In genomic region chr1:185236530-185236929, GRCm38 (mm10) we compare ENCODE assay signal across 10 mouse cellular contexts. TPM values are rescaled to one million over a fixed set of nuclear protein-coding genes. Genes with fewer than 3 reads are reported as not detected.
DNase-seq lines count a peak whose midpoint lies in the region; ATAC-seq and TF ChIP-seq lines count a peak whose summit lies in the region.
"Had no signal": no experiment of that assay in that cellular context is flagged by ENCODE, and none has a peak within 500 bp of the region (broad histone marks: within the 10 kb centered on the region; RNA-seq: fewer than 3 reads in every experiment).

No protein-coding gene starts in this region.

- no peak overlapping the region for H3K9ac ChIP-seq in ES-E14 (ENCODE audit: insufficient read depth, low read depth, low read length, poor library complexity, severe bottlenecking)
- no peak overlapping the region for H3K9ac ChIP-seq in liver, embryonic 11.5 days (ENCODE audit: low read depth, low read length)
- no peak overlapping the region for H3K9ac ChIP-seq in hindbrain, embryonic 11.5 days (ENCODE audit: low read depth, low read length)
- no peak overlapping the region for H3K9ac ChIP-seq in hindbrain, embryonic 16.5 days (ENCODE audit: low read depth, low read length)
- H3K9ac ChIP-seq: liver, embryonic 15.5 days had no signal

- H3K4me2 ChIP-seq in liver, embryonic 11.5 days = no peak overlapping the region
- H3K4me2 ChIP-seq in hindbrain, embryonic 11.5 days (replicated peaks; ENCODE audit: low read depth, low read length) = no peak overlapping the region
- H3K4me2 ChIP-seq in hindbrain, embryonic 16.5 days (ENCODE audit: low read length) = no peak overlapping the region
- H3K4me2 ChIP-seq: liver, embryonic 15.5 days had no signal

- no peak overlapping the region for H3K27ac ChIP-seq in ES-E14 (ENCODE audit: insufficient read depth, low read depth, low read length, poor library complexity, severe bottlenecking)
- H3K27ac ChIP-seq in liver, embryonic 11.5 days (ENCODE audit: low read depth, low read length) = no peak overlapping the region
- no peak overlapping the region for H3K27ac ChIP-seq in hindbrain, embryonic 11.5 days (ENCODE audit: low read depth, low read length)
- H3K27ac ChIP-seq in hindbrain, embryonic 16.5 days (ENCODE audit: low read depth, low read length) = no peak overlapping the region
- H3K27ac ChIP-seq: liver, embryonic 15.5 days had no signal

- 88% methylated on average over 4 of the region's 4 CpGs for WGBS in liver, embryonic 11.5 days
- 90% methylated on average over 4 of the region's 4 CpGs for WGBS in hindbrain, embryonic 11.5 days
- 91% methylated on average over 4 of the region's 4 CpGs for WGBS in hindbrain, embryonic 16.5 days

- H3K9me3 ChIP-seq in ES-E14 (ENCODE audit: control insufficient read depth, insufficient read depth, low read depth, low read length) = no peaks in the 10 kb centered on the region
- no peaks in the 10 kb centered on the region for H3K9me3 ChIP-seq in liver, embryonic 11.5 days (ENCODE audit: control insufficient read depth, low read length)
- no peaks in the 10 kb centered on the region for H3K9me3 ChIP-seq in hindbrain, embryonic 11.5 days (ENCODE audit: control insufficient read depth, low read length)
- no peaks in the 10 kb centered on the region for H3K9me3 ChIP-seq in hindbrain, embryonic 16.5 days (ENCODE audit: control insufficient read depth, low read length)
- H3K9me3 ChIP-seq: liver, embryonic 15.5 days had no signal

- in situ Hi-C loops in ES-E14 (cut with MboI; ENCODE audit: low sequenced_read_pairs in 2 of 2, unreplicated experiment in 2 of 2) = no loop called here

- no peaks in the 10 kb centered on the region for H3K4me1 ChIP-seq in ES-E14 (ENCODE audit: control insufficient read depth in 2 of 2, insufficient read depth in 2 of 2, low read length in 2 of 2, poor library complexity in 1 of 2)
- H3K4me1 ChIP-seq in liver, embryonic 11.5 days (replicated peaks; ENCODE audit: control insufficient read depth, insufficient read depth, low read length) = no peaks in the 10 kb centered on the region
- H3K4me1 ChIP-seq in hindbrain, embryonic 11.5 days (replicated peaks; ENCODE audit: control insufficient read depth, insufficient read depth, low read length) = no peaks in the 10 kb centered on the region
- no peaks in the 10 kb centered on the region for H3K4me1 ChIP-seq in hindbrain, embryonic 16.5 days (ENCODE audit: control insufficient read depth, insufficient read depth, low read depth, low read length)
- H3K4me1 ChIP-seq: liver, embryonic 15.5 days had no signal

- peak; percentile 41; the same call in 1 of the 2 replicates for ATAC-seq in liver, embryonic 11.5 days (replicated peaks; ENCODE audit: low FRiP score)
- no peak for ATAC-seq in hindbrain, embryonic 11.5 days (ENCODE audit: low FRiP score)
- no peak for ATAC-seq in hindbrain, embryonic 16.5 days

- no peak overlapping the region for H3K4me3 ChIP-seq in ES-E14 (ENCODE audit: insufficient read depth in 1 of 2, low read depth in 1 of 2, low read length in 2 of 2, poor library complexity in 1 of 2, severe bottlenecking in 1 of 2)
- no peak overlapping the region for H3K4me3 ChIP-seq in liver, embryonic 11.5 days (ENCODE audit: low read depth, low read length)
- no peak overlapping the region for H3K4me3 ChIP-seq in hindbrain, embryonic 11.5 days (ENCODE audit: low read depth, low read length)
- H3K4me3 ChIP-seq in hindbrain, embryonic 16.5 days (ENCODE audit: low read length) = no peak overlapping the region
- H3K4me3 ChIP-seq: liver, embryonic 15.5 days had no signal

- DNase-seq in kidney, postnatal 4 days = peak; percentile 24
- DNase-seq in kidney, adult 11 months = no peak
- peak; percentile 25 for DNase-seq in ES-E14 (ENCODE audit: low read depth, low spot score)
- no peak for DNase-seq in liver, embryonic 11.5 days (ENCODE audit: low spot score)
- DNase-seq in naive thymus-derived CD4-positive, alpha-beta T cell, adult 2 months (ENCODE audit: low read depth) = peak; percentile 18
- DNase-seq in hindbrain, embryonic 11.5 days (ENCODE audit: low spot score) = no peak
- DNase-seq in adrenal gland, postnatal 25 days = no peak
- DNase-seq: kidney, postnatal 25 days had no signal

- H3K36me3 ChIP-seq in ES-E14 (ENCODE audit: control insufficient read depth, insufficient read depth, low read length, poor library complexity, severe bottlenecking) = peaks cover 17% of the 10 kb centered on the region
- H3K36me3 ChIP-seq in liver, embryonic 11.5 days (ENCODE audit: control insufficient read depth, insufficient read depth, low read length) = peaks cover 30% of the 10 kb centered on the region
- H3K36me3 ChIP-seq in hindbrain, embryonic 11.5 days (ENCODE audit: control insufficient read depth, insufficient read depth, low read length) = peaks cover 5% of the 10 kb centered on the region; the same call in 1 of the 2 replicates
- H3K36me3 ChIP-seq in hindbrain, embryonic 16.5 days (ENCODE audit: control insufficient read depth, insufficient read depth, low read length) = peaks cover 27% of the 10 kb centered on the region

- H3K27me3 ChIP-seq in liver, embryonic 11.5 days (replicated peaks; ENCODE audit: control insufficient read depth, insufficient read depth, low read length) = no peaks in the 10 kb centered on the region
- H3K27me3 ChIP-seq in hindbrain, embryonic 11.5 days (ENCODE audit: control insufficient read depth, insufficient read depth, low read length) = no peaks in the 10 kb centered on the region
- H3K27me3 ChIP-seq in hindbrain, embryonic 16.5 days (replicated peaks; ENCODE audit: control insufficient read depth, insufficient read depth, low read length) = no peaks in the 10 kb centered on the region
- H3K27me3 ChIP-seq: liver, embryonic 15.5 days had no signal

TF ChIP-seq in ES-E14, 5 proteins besides CTCF, POLR2A, EP300 and RAD21:
- TF ChIP-seq MAFK (IDR thresholded peaks at IDR 0.05; ENCODE audit: insufficient read depth, low read depth, low read length) (no peak), CHD2 (IDR thresholded peaks at IDR 0.05; ENCODE audit: low read depth, low read length) (no peak), ZNF384 (IDR thresholded peaks at IDR 0.05; ENCODE audit: low read depth, low read length) (no peak), HCFC1 (IDR thresholded peaks at IDR 0.05; ENCODE audit: borderline replicate concordance, insufficient read depth, low read length) (no peak), ZC3H11A (IDR thresholded peaks at IDR 0.05; ENCODE audit: borderline replicate concordance, low read depth, low read length) (no peak)

RNA-seq across cellular contexts. Expression of gene Rab3gap2, which starts 32.6 kb away (rescaled TPM):
- 38.8 and 45.8 TPM in 2 replicates for total RNA-seq in ES-E14 (2012; rRNA removed)
- 26.4 and 29.6 TPM in 2 replicates for polyA plus RNA-seq in liver, embryonic 11.5 days (2014; fragmentation: Nextera tagmentation; extraction: Ambion mirVana)
- 23.3 and 23.6 TPM in 2 replicates for polyA plus RNA-seq in hindbrain, embryonic 11.5 days (2014; fragmentation: Nextera tagmentation; extraction: Ambion mirVana)
- 60.8 and 62.2 TPM in 2 replicates for total RNA-seq in adrenal gland, postnatal 25 days (2021)
- polyA plus RNA-seq in hindbrain, embryonic 16.5 days (2015; fragmentation: Nextera tagmentation; extraction: Ambion mirVana) = 21.8 and 25.2 TPM in 2 replicates

Comparison
In these comparisons a context has a peak if more than half of its experiments do, and no peak if none do; other contexts are left out.
1. DNase-seq: peak in kidney, postnatal 4 days (2 of 2), ES-E14 (single experiment) and naive thymus-derived CD4-positive, alpha-beta T cell, adult 2 months (single experiment); none in kidney, adult 11 months (single experiment), liver, embryonic 11.5 days (single experiment), hindbrain, embryonic 11.5 days (single experiment) and adrenal gland, postnatal 25 days (single experiment).